Mouse (Mus musculus) intestine, embryonic 15.5 days (tissue): ENCODE results near the gene Gdpd3. TPM values are rescaled to one million over a fixed set of nuclear protein-coding genes. Genes with fewer than 3 reads are reported as not detected.
"Not testable (repeated sequence)": the region's sequence is repeated elsewhere in the genome, so short reads cannot be mapped to it uniquely, and the experiment has no call there.

Source experiments
- ATAC-seq: fragments of 200-750 bp; cut with Nextera tagmentation; 2 replicates; pipeline ENCODE4 v1.8.0; 2017; ENCODE audit warnings: moderate TSS enrichment, moderate library complexity
- H3K27ac ChIP-seq: fragments of 300-500 bp; sonication (generic); 2 replicates; pipeline ENCODE4 v1.5.1; 2015; ENCODE audit warnings: mild to moderate bottlenecking, inconsistent platforms
- H3K27me3 ChIP-seq: fragments of 300-500 bp; sonication (generic); replicated peaks from 2 replicates; pipeline ENCODE4 v1.6.1; 2015; ENCODE audit warnings: inconsistent platforms
- H3K36me3 ChIP-seq: fragments of 300-500 bp; sonication (generic); 2 replicates; pipeline ENCODE4 v1.6.1; 2015; ENCODE audit warnings: inconsistent platforms
- H3K4me1 ChIP-seq: fragments of 300-500 bp; sonication (generic); replicated peaks from 2 replicates; pipeline ENCODE4 v1.6.1; 2015; ENCODE audit warnings: inconsistent platforms
- H3K4me2 ChIP-seq: fragments of 300-500 bp; sonication (generic); replicated peaks from 2 replicates; pipeline ENCODE4 v1.6.1; 2015; ENCODE audit warnings: mild to moderate bottlenecking, inconsistent platforms
- H3K4me3 ChIP-seq: fragments of 300-500 bp; sonication (generic); replicated peaks from 2 replicates; pipeline ENCODE4 v1.5.1; 2015; ENCODE audit warnings: inconsistent platforms
- H3K9ac ChIP-seq: fragments of 300-500 bp; sonication (generic); 2 replicates; pipeline ENCODE4 v1.6.1; 2015; ENCODE audit warnings: inconsistent platforms
- H3K9me3 ChIP-seq: fragments of 300-500 bp; sonication (generic); 2 replicates; pipeline ENCODE4 v1.6.1; 2016; ENCODE audit warnings: inconsistent platforms
- WGBS: fragments of 180-500 bp; shearing (Covaris S2); methylation state at CpG from one replicate; pipeline ENCODE4 v1.1.7; 2015; 5-methylcytosine and 5-hydroxymethylcytosine counted together
- polyA plus RNA-seq: library from polyadenylated mRNA; unstranded; fragments of >200 nt; fragmentation: Nextera tagmentation; extraction: Ambion mirVana; gene quantifications from 2 replicates; pipeline ENCODE4 v1.2.1, GENCODE M21; 2015

Gene Gdpd3
- polyA plus RNA-seq = 1.4 and 1.6 TPM in 2 replicates

DNA sequence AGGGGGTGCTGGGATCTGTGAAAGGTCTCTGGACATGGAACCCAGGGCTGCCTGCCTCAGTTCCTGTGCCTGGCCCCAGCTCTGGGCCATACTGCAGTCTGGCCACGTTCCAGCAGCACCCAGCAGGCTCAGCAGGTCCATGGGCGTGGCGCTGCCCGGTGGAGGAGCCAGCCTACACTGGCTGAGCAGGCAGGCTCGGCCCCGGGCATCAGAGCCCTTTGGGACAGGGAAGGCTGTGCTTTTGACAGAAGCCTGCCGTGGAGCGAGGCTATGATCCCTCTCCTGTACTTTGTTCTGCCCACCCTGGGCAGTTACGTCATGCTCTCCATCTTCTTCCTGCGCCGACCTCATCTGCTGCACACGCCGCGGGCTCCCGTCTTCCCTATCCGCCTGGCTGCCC is at the start of gene Gdpd3:
Gdpd3 (plus strand) TSS at position 134 of the 400 bp plus-strand sequence.
- Histone ChIP-seq H3K4me2 (no peak within 1 kb of the TSS), H3K9ac (no peak within 1 kb of the TSS), H3K9me3 (no peaks in the 10 kb centered on the region), H3K4me3 (no peak within 1 kb of the TSS), H3K27me3 (no peaks in the 10 kb centered on the region), H3K27ac (no peak within 1 kb of the TSS), H3K36me3 (peaks cover 68% of the 10 kb centered on the region), H3K4me1 (peaks cover 32% of the 10 kb centered on the region)
- peak; percentile 54; the same call in 1 of the 2 replicates for ATAC-seq
- WGBS = 87% methylated on average over 16 of the region's 16 CpGs

DNA sequence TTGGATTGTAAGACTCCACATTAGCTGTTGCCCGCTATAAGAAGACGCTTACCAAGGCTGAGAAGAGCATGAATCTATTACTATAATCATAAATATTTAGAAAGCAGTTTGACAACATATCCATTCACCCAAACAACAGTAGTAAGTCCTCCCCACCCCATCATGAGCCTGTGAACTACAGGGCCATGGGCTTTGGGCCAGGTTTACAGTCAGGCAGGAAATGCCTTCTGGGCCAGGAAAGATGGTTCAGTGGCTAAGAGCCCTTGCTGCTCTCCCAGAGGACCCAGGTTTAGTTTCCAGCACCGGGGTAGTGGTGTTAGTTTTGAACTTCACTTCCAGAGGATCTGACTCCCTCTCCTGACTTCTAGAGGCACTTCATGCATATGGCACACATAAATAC is 48.6 kb upstream of the Gdpd3 start:
- H3K4me1 ChIP-seq = no peaks in the 10 kb centered on the region
- no peaks in the 10 kb centered on the region for H3K9me3 ChIP-seq
- no peak overlapping the region for H3K4me2 ChIP-seq
- 63% methylated on average over 3 of the region's 3 CpGs for WGBS
- H3K27ac ChIP-seq = no peak overlapping the region
- ATAC-seq = no peak
- no peak overlapping the region for H3K9ac ChIP-seq
- H3K27me3 ChIP-seq = no peaks in the 10 kb centered on the region
- no peak overlapping the region for H3K4me3 ChIP-seq
- H3K36me3 ChIP-seq = no peaks in the 10 kb centered on the region

DNA sequence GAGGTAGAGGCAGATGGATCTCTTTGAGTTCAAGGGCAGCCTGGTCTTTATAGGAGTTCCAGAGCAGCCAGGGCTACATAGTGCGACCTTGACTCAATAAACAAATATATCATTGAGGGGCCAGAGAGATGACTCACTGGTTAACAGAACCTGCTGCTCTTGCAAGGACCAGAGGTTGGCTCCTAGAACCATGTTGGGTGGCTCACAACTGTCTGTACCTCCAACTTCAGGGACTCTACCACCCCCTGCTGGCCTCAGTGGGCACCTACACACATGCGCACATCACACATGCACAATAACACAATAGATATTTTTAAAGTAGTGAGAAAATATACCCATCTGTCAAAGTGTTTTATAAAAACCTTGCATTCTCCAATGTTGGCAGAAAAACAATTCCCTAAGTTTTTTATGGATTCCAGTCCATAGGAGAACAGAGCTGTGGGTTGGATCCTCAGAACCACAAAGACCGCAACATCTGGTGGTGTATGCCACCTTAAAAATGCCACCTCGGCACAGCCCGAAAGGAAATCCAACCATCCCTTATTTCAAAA is 47.3 kb upstream of the Gdpd3 start:
- Histone ChIP-seq H3K27ac (no peak overlapping the region), H3K27me3 (no peaks in the 10 kb centered on the region), H3K4me2 (no peak overlapping the region), H3K4me3 (no peak overlapping the region), H3K9me3 (no peaks in the 10 kb centered on the region), H3K9ac (no peak overlapping the region), H3K36me3 (no peaks in the 10 kb centered on the region), H3K4me1 (no peaks in the 10 kb centered on the region)
- WGBS = 92% methylated on average over 5 of the region's 5 CpGs
- no peak for ATAC-seq

DNA sequence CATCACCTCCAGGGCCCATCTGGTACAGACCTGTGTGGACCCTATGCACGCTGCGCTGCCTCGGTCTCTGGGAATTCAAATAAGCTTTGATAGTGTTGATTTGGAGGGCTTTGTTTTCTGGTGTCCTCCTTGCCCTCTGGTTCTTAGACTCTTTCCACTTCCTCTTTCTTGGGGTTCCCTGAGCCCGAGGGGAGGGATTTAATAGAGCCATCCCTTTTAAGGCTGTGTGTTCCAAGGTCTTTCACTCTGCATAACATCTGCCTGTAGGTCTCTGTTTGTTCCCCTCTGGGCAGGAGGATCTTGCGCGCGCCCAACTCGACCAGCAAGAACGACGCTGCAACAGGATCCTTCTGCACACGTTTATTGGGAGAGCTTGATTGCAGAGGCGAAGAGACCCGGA is 44.5 kb upstream of the Gdpd3 start:
- no peak for ATAC-seq
- H3K4me1 ChIP-seq = no peaks in the 10 kb centered on the region
- H3K27ac ChIP-seq = no peak overlapping the region
- H3K9me3 ChIP-seq = no peaks in the 10 kb centered on the region
- H3K4me2 ChIP-seq = no peak overlapping the region
- 90% methylated on average over 13 of the region's 13 CpGs for WGBS
- H3K4me3 ChIP-seq = no peak overlapping the region
- H3K9ac ChIP-seq = no peak overlapping the region
- H3K27me3 ChIP-seq = no peaks in the 10 kb centered on the region
- H3K36me3 ChIP-seq = no peaks in the 10 kb centered on the region

DNA sequence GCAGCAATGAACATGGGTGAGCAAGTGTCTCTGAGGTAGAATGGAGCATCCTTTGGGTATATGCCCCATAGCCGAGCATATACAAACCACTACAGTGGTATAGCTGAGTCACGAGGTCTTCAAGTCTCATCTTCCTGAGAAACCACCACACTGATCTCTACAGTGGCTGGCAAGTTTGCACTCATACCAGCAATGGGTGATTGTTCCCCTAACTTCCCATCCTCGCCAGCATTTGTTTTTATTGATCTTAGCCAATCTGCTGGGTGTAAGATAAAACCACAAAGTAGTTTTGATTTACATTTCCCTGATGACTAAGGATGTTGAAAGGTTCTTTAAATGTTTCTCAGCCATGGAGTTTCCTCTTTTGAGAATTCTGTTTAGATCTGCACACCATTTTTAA is 41.1 kb upstream of the Gdpd3 start:
- Histone ChIP-seq H3K9ac (no peak overlapping the region), H3K4me3 (no peak overlapping the region), H3K27ac (no peak overlapping the region), H3K4me1 (no peaks in the 10 kb centered on the region), H3K36me3 (no peaks in the 10 kb centered on the region), H3K9me3 (no peaks in the 10 kb centered on the region), H3K27me3 (no peaks in the 10 kb centered on the region), H3K4me2 (no peak overlapping the region)
- 64% methylated on average over 3 of the region's 3 CpGs for WGBS
- ATAC-seq = no peak

GRCm38 (mm10) chr7:126725667-126726066 is 40.5 kb upstream of the Gdpd3 start:
- Histone ChIP-seq H3K27me3 (no peaks in the 10 kb centered on the region), H3K9ac (no peak overlapping the region), H3K4me3 (no peak overlapping the region), H3K36me3 (no peaks in the 10 kb centered on the region), H3K4me1 (no peaks in the 10 kb centered on the region), H3K27ac (no peak overlapping the region), H3K4me2 (no peak overlapping the region), H3K9me3 (no peaks in the 10 kb centered on the region)
- WGBS = 75% methylated on average over 5 of the region's 5 CpGs
- no peak for ATAC-seq

GRCm38 (mm10) chr7:126730256-126730789 is 35.8 kb upstream of the Gdpd3 start:
- WGBS = 76% methylated on average over 4 of the region's 4 CpGs

GRCm38 (mm10) chr7:126736122-126736521 is 30.0 kb upstream of the Gdpd3 start:
- no peak for ATAC-seq
- WGBS = 79% methylated on average over 8 of the region's 8 CpGs
- no peaks in the 10 kb centered on the region for H3K9me3 ChIP-seq
- no peaks in the 10 kb centered on the region for H3K4me1 ChIP-seq
- no peak overlapping the region for H3K4me2 ChIP-seq
- H3K27ac ChIP-seq = no peak overlapping the region
- H3K4me3 ChIP-seq = no peak overlapping the region
- H3K36me3 ChIP-seq = no peaks in the 10 kb centered on the region
- no peaks in the 10 kb centered on the region for H3K27me3 ChIP-seq
- no peak overlapping the region for H3K9ac ChIP-seq

More at GRCm38 (mm10) chr7:126730256-126730789, 35.8 kb upstream of the Gdpd3 start:
- H3K36me3 ChIP-seq, H3K27me3 ChIP-seq, H3K27ac ChIP-seq, H3K9me3 ChIP-seq, H3K9ac ChIP-seq, H3K4me1 ChIP-seq, H3K4me3 ChIP-seq, ATAC-seq, H3K4me2 ChIP-seq: not testable (repeated sequence)

- Histone ChIP-seq H3K4me3 (no peak overlapping the region), H3K4me2 (no peak overlapping the region), H3K27me3 (no peaks in the 10 kb centered on the region), H3K36me3 (no peaks in the 10 kb centered on the region), H3K9ac (no peak overlapping the region), H3K4me1 (no peaks in the 10 kb centered on the region), H3K27ac (no peak overlapping the region), H3K9me3 (no peaks in the 10 kb centered on the region)
- no peak for ATAC-seq
- 86% methylated on average over 17 of the region's 17 CpGs for WGBS
Measured at GRCm38 (mm10) chr7:126739551-126739950, 26.6 kb upstream of the Gdpd3 start.

GRCm38 (mm10) chr7:126740132-126740735 is 25.9 kb upstream of the Gdpd3 start:
- Histone ChIP-seq H3K9me3 (no peaks in the 10 kb centered on the region), H3K4me3 (no peak overlapping the region), H3K9ac (no peak overlapping the region), H3K27ac (no peak overlapping the region), H3K4me1 (no peaks in the 10 kb centered on the region), H3K27me3 (no peaks in the 10 kb centered on the region), H3K36me3 (no peaks in the 10 kb centered on the region), H3K4me2 (no peak overlapping the region)
- 85% methylated on average over 13 of the region's 13 CpGs for WGBS
- ATAC-seq = no peak

DNA sequence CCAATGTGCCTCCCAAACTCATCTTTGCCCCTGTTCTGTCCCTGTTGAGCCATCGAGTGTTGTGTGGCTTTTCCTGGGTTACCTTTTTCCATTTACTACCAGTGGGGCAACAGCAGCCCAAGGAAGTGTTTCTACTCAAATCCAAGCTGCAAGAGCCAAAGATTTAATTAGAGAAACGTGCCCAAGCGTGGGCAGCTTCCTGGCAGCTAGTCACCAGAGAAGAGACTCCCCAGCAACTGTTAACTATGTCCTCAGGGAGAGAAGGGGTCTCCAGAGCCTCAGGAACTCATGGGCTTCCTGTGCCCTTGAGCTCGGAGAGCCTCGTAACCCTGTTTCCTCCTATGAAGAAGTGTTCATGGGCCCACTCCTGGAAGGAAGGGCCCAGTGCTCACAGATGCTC is 25.2 kb upstream of the Gdpd3 start:
- Histone ChIP-seq H3K27ac (no peak overlapping the region), H3K4me1 (no peaks in the 10 kb centered on the region), H3K4me3 (no peak overlapping the region), H3K36me3 (no peaks in the 10 kb centered on the region), H3K27me3 (no peaks in the 10 kb centered on the region), H3K9ac (no peak overlapping the region), H3K4me2 (no peak overlapping the region), H3K9me3 (no peaks in the 10 kb centered on the region)
- ATAC-seq = no peak
- WGBS = 65% methylated on average over 5 of the region's 5 CpGs

DNA sequence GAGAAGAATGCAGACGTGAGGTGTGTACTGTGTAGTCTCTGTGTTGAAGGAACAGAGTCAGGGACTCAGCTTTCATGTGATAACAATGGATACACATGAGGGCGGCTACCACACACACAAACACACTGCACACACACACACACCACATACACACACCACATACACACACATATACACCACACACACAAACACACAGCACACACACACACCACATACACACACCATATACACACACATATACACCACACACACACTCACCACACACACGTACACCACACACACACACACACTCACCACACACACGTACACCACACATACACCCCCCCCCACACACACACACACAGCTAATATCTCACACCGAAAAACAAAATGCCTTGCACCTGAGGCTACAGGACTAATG is 24.7 kb upstream of the Gdpd3 start:
- no peaks in the 10 kb centered on the region for H3K36me3 ChIP-seq
- no peaks in the 10 kb centered on the region for H3K9me3 ChIP-seq
- no peak for ATAC-seq
- no peak overlapping the region for H3K9ac ChIP-seq
- H3K27me3 ChIP-seq = no peaks in the 10 kb centered on the region
- 86% methylated on average over 5 of the region's 5 CpGs for WGBS
- H3K27ac ChIP-seq = no peak overlapping the region
- no peak overlapping the region for H3K4me2 ChIP-seq
- no peak overlapping the region for H3K4me3 ChIP-seq
- no peaks in the 10 kb centered on the region for H3K4me1 ChIP-seq

DNA sequence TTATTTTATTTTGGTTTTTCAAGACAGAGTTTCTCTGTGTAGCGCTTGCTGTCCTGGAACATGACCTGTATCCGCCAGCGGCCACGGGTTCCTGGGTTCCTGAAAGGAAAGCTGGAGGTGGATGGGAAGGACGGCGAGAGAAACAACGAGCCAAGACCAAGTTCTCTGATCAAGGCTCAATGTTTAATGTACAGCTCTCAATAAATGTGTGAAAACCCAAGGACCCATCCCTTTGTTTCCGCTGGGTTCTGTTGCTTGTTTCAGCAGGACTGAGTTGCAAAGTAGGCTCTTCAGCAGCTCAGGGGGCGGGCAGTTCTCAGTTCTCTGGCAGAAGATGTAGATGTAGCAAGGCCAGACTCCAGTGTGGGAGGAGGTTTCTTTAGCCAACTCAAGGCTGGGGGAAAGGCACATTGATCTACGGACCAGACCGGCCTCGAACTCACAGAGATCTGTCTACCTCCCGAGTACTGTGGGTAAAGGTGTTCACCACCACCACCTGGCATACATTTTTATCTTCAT is 24.1 kb upstream of the Gdpd3 start:
- 89% methylated on average over 13 of the region's 13 CpGs for WGBS
- H3K9ac ChIP-seq = no peak overlapping the region
- H3K27ac ChIP-seq = no peak overlapping the region
- ATAC-seq = no peak
- H3K4me3 ChIP-seq = no peak overlapping the region
- H3K4me2 ChIP-seq = no peak overlapping the region
- H3K9me3 ChIP-seq = no peaks in the 10 kb centered on the region
- H3K27me3 ChIP-seq = no peaks in the 10 kb centered on the region
- H3K4me1 ChIP-seq = 0 out of 2 replicates have a peak, but pooled peaks cover 3% of the 10 kb centered on the region
- H3K36me3 ChIP-seq = no peaks in the 10 kb centered on the region
